Mouse (Mus musculus): ENCODE data around the gene Dpp3.
"Not testable (repeated sequence)": the region's sequence is repeated elsewhere in the genome, so short reads cannot be mapped to it uniquely, and the experiment has no call there.

The Dpp3 gene

DNA sequence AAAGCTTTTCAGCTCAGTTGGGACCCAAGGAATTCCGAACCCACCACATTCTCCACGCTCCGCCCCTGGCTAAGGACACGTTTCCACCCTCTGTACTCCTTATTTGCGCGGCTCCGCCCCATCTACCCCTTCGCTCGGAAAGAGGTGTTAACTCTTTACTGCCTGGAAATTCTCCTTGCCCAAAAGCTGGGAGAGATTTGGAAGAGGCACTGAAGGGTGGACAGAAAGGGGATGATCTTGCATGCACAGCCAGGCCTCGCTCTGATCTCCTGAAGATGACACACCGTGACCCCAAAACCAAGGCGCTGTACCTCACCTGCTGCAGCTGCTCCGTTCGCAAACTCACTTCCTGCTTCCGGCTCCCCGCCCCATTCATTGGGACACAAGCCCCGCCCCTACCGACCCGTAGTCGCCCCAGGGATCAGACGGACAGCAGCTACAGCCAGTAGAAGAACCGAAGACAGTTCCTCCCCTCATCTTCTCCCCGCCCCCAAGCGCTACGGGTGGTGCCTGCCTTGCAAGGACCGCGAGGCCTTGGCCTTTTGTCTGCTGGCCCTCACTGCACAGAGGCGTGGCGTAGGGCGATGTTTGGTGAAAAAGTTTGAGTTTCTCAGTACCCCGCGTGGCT, at the start of gene Dpp3:
TSS of gene Dpp3 (minus strand) at position 384 of the 628 bp plus-strand sequence.
- peak; percentile 95 for DNase-seq (ENCODE audit: low read depth)

DNA sequence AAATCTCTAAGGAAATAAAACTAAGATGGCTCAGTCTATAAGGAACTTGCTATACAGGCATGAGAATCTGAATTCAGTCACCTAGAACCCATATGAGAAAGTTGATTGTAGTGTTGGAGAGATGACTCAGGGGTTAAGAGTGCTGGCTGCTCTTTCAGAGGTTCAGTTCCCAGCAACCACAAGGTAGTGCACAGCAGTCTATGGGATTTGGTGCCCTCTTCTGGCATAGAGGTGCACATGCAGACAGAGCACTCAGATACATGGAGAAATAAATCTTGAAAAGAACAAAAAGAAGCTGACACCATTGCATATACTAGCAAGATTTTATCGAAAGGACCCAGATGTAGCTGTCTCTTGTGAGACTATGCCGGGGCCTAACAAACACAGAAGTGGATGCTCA, 40.1 kb upstream of the Dpp3 start:
- no peak for DNase-seq (ENCODE audit: low read depth)

DNA sequence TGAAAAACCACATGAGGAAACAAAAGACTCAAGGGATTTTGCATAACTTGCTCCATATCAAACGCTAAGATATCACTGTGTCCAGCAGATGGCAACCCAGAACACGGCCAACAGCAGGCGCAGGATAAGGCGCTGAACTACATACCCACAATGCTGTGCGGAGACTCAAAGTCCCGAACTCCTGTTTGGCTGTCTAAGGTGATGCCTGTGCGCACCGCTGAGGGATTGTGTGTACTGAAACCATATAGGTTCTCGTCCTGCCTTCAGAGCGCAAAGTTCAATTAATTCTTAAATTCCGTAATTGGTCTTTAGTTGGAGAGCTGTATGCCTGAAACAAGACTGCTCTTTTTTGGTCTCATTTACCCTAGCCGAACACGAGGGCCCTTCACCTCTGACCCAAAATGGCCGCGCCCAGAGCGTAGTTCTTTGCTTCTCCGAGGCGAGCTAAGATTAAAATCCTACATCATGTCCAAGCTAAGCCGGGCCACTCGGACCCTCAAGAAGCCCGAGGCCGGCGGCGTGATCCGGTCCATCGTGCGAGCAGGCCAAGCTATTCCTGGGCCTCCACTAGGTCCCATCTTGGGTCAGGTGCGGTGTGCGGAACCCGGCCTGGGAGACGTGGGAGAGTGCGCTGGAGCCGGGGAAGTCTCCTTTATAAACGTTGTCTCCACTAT, 34.0 kb upstream of the Dpp3 start, which contains the start of gene Mrpl11:
TSS of gene Mrpl11 (plus strand) at position 220 of the 674 bp plus-strand sequence.
- peak; percentile 87 for DNase-seq (ENCODE audit: low read depth)

DNA sequence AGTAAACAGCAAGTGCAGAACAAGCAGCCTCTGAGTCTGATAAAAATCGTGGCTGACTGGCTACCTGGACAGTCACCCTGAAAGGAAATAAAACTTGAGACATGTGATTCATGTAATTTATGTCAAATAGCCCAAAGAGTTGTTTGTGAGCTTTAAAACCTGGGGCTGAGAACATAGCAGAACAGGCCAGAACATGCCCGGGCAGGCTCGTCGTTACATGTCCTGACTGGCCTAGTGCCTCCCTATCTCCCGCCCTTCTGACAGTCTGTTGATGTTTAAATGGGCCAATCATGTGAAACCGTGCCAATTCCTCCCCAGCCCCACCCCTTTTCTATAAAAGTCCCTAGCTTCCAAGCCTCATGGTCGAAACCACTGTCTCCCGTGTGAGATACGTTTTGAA, 20.6 kb upstream of the Dpp3 start:
- not testable (repeated sequence) for DNase-seq (ENCODE audit: low read depth)

DNA sequence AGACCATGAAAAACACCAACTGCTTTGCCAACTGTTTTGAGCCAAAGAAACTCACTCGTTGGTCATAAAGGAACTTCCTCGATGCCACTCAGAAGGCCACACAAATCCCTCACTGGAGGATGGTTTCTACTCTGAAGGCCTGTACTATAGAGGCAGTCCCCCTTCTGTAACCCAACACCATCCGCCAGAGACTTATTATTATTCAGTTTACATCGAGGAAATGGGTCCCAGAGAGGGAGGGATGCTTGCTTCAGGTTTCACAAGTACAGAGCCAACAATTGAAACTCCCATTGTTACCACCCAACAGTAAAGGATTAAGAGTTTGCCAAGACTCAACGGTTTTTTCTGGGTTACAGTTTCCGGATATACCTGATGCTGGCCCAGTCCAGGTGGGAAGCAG, 17.5 kb upstream of the Dpp3 start:
- DNase-seq (ENCODE audit: low read depth), result no peak

DNA sequence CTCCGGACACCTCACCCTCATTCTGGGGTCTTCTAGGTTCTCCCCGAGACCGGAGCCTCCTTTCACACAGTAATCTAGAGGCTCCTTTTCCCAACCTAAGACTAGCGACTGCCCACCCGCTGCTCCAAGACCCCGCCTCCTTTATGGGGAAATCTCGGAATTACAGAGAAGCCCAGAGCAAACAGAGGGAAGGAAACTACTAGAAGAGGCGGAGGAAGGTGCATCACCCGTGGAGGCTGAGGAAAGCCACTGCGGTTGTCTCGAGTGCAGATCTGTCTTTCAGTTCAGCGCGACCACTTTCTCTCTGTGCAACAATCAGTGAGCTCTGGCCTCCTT, 15.1 kb upstream of the Dpp3 start:
- DNase-seq (ENCODE audit: low read depth), result no peak

DNA sequence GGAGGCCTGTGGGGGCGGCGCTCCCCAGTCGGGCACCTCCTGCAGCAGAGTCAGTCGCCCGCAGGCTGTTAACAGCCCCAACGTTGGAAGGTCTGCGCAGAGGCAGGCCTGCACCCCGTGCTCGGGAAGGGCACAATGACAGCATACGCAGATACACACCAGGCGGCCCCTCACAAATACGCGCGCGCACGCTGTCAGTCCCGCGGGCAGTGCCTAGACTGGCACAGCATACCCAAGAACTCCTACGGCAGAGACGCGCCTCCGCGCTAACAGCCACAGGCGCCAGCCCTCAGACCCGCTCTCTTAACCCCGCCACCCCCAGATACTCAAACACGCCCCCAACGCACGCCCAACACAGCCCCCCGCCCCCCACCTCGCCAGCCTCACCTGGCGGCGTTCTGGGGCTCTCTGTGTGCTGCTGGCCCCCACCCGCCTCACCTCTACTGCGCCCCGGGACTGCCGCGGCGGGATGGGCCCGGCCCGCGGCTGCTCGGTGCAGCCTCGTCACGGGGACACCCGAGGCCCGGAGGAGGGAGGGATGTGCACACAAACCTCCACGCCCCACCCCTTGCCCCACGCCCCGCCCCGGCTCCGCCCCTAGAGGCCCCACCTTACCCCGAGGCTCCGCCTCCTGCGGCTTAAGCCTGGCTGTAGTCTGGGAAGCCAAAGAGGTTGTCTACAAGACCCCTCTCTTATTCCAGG, 14.6 kb upstream of the Dpp3 start, which contains the start of gene Peli3:
TSS of gene Peli3 (minus strand) at position 577 of the 702 bp plus-strand sequence.
- DNase-seq (ENCODE audit: low read depth), result no peak

DNA sequence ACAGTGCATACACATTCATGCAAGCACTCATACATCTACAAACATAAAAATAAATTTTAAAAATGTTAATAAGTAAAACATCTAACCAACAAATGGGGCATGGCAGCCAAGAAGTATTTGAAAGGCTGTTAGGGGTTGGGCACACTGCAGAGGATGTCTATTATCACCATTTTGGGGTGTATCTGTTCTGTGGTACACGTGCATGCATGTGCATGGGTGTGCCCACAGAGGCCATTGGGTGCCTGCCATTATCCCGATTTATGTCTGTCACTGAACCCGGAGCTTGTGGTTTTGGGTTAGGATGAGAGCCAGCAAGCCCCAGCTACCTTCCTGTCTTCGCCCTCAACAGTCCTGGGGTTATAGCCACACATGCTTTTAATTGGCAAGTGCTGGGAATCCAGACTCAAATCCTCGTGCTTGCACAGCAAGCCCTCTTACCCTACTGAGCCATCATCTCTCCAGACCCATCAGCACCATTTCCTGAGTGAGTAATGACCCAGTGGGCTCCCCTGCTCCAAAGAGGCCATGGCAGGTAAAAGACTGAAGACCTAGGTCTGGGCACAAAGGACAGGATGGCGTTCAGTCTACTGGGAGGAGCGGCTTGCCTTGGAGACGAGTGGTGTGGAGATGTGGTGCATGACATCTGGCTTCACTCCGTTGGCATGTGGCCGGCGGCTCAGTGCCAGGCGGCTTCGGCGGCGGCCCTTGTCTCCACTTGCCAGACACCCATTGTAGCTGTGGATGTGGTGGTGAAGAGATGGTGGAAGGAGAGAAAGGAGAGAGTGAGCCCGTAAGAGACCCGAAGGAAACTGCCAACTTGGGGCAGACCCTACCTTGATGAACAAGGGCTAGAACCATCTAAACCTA, 9.6 kb upstream of the Dpp3 start:
- no peak for DNase-seq (ENCODE audit: low read depth)

DNA sequence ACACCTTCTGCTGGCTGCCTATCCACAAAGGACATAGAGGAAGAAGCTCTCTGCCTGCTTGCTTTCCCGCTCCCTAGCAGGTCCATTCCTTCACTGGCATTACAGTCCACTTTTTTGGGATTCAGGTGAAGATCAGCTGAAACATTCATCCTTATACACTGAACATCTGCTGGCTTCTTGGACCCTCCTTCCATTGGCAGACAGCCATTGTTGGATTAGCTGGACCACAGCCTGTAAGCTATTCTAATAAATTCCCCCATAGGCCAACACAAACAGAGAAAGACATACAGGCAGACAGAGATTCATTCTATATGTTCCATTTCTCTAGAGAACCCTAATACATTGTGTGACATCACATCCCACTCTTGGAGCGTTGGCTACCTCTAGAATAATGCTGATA, 8.8 kb upstream of the Dpp3 start:
- DNase-seq (ENCODE audit: low read depth), result no peak

DNA sequence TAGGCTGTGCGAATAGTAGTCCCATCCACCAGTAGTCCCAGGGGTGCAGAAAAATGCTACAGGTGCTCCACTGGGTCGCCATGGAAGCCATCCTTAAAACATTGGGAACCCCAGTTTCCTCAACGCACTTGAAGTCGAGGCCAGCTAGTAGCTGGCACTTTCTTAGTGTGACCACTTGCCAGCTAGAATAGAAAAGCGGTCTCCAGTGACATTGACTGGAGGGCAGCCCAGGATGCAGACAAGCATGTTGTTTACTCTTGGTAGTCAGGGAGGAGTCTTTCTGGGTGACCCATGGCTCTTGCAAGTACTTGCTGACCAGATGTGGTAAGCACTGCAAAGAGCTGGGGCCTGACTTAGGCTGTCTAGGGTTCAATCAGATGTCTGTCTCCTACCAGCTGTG, 694 bp upstream of the Dpp3 start:
- DNase-seq (ENCODE audit: low read depth), result no peak

DNA sequence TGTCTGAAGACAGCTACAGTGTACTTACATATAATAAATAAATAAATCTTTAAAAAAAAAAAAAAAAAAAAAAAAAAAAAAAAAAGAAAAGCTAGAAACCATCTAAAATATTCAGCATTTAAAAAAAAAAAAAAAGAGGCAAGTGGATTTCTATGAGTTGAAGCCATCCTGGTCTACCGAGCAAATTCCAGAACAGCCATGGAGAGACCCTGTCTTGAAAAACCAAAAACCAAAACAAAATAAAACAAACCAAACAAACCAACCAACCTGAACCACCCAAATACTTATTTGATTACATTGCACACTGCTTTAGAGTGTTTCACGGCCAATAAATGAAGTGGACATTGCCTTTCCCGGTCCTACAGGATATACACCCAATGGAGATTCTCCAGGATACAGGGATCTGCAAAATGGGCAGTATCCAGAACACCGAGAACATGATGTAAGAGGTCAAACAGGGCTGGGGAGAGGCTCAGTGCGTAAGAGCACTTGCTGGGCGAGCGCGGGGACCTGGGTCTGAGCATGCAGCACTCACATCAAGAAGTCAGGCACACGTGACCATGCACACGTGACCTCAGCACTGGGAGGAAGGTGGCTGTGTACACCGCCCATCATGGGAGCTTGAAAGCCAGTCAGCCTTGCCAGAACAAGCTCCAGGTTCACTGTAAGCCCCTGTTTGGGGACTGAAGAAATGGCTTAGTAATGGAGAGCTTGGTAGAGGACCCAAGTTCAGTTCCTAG, 2.8 kb downstream of the Dpp3 start:
- no peak for DNase-seq (ENCODE audit: low read depth)

DNA sequence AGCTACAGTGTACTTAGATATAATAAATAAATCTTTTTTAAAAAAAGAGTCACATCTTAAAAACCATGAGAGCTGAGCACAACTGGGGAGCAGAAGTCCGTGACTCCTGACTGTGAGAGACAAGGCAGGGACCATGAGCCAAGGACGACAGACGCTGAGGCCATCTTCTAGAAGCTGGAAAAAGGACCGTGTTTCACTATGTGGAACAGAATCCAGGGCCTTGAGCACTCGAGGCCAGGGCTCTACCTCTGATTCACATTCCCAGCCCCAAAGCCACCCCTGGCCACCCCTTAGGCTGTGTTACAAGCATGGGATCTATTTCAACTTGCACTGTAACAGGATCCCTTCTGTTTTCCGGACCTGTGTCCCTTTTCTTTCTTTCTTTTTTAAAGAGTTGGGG, 8.4 kb downstream of the Dpp3 start:
- DNase-seq (ENCODE audit: low read depth), result no peak

DNA sequence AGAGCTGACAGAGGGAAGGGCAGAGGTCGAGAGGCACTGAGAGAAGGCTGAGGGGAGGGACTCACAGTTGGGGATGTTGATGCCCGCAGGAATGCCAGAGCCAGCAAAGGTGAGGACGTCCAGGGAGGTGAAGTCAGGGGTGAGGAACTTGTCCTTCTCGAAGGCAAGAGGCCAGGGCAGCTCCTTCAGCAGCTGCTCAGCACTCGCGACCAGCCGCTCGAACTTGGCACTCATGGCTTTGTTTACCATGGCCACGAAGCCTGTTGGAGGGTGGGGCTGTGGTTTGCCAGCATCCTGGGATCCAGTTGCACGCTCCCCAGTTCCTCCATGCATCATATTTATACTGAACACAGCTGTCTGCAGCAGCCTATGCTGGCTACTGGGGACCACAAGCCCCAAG, 11.3 kb downstream of the Dpp3 start:
- no peak for DNase-seq (ENCODE audit: low read depth)

DNA sequence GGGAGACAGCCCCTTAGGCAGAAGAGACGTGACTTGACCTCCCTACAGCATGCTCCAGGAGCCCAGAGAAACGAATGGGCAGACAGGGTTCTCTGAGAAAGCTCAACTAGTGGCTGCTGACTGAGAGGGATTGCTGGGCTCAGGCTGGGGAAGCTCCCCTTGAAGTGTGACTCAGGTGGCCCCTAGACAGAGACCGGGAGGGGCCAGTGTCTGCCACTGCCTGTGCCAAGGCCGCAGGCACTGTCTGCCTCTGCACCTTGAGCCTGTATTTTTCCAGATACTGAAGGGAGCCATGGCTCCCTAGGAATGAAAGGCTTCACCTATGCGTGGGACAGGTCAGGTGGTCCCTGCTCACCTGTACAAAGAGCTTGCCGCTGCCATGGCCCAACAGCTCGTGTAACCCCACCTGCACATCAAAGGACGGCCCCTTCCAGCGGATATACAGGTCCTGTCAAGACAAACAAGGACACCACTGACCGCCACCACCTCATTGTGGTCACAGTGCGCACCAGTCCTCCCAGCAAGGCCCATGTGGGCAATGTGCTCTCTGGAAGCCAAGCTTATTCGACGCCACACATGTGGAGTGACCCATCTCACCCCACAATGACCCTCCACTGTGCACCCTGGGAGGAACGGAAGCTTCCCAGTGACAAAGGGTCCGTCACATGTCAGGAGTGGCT, 12.0 kb downstream of the Dpp3 start:
- DNase-seq (ENCODE audit: low read depth), result no peak

DNA sequence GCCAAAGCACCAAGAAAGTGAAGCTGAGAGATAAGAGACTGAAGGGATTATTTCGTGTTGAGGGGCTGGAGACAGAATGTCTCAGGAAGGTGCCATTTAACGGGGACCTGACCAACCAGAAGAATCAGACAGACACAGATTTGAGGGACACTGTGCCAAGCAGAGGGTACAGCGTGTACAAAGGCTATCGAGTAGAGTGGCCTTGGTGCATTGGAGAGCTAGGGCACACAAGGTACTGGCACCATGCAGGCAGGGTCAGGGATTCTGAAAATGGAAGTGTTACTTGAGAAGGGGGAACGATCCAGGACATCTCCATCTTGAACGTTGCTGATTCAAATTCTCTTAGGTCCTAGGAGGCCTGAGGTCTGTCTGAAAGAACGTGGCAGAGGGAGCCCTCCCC, 18.7 kb downstream of the Dpp3 start:
- no peak for DNase-seq (ENCODE audit: low read depth)

DNA sequence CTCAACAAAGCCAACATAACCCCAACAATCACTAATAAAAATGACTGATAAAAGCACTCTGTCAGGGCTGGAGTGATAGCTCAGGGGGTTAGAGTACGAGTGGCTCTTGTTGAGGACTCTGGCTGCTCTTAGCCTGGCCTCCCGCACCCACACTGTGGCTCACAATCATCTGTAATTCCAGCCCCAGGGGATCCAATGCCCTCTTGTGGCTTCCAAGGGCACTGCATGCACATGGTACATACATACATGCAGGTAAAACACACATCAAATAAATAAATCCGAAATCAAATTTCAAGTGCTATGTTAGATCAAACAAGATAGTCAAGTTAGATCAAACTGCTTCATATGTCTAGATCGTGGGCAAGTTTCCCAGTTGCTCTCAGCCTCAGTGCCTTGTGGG, 20.0 kb downstream of the Dpp3 start:
- no peak for DNase-seq (ENCODE audit: low read depth)

DNA sequence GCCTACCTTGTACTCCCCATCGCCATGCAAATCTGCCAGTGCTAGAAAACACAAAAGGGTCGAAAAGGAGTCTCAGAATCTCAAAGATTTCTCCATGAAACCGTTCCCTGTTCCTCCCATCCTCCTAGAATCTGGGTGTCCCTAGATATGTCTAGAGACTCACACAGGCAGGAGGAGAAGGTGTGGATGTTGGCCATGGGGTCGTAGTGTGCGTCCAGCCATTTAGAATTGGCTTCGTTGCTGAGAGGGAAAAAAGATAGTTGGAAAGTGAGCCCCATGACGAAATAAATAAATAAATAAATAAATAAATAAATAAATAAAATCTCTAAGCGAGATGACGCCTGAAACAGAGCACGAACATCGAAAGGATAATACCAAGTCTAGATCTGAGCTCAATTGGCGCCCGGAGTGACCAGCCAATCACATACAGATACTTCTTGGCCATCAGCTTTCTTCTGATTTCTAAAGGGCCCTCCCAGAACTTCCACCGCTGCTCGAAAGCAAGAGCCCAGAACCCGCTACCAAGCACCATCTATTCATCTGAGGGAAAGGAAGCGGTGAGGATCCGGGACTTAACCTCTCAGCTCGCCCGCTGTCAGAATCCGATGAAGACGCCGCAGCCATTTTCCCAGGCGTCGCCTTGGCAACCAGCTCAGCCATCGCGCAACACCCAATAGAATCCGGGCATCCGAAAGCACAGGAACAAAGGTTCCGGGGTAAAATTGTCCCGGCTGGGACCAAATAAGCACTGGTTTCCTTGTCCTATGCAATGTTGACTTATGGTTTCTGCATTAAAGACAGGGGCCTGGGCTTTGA, 21.9 kb downstream of the Dpp3 start, which contains the start of gene Bbs1:
TSS of gene Bbs1 (minus strand) at position 650 of the 816 bp plus-strand sequence.
- peak; percentile 36 for DNase-seq (ENCODE audit: low read depth)

DNA sequence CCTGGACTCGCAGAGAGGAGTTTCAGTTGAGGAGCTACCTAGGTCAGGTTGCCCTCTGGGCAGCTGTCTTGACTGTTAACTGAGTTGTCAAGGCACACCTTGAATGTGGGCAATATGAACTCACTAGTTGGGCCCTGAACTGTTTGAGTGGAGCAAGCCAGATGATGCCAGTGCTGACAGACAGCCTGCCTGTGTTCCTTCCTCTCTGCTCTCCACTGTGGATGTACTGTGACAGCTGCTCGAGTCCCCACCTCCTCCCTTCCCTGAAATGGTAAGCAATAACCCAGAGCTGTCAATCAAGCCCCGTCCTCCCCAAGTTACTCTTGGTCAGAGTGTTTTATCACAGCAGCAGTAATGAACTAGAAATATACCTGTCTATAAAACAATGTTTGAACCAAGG, 28.2 kb downstream of the Dpp3 start:
- DNase-seq (ENCODE audit: low read depth), result no peak

DNA sequence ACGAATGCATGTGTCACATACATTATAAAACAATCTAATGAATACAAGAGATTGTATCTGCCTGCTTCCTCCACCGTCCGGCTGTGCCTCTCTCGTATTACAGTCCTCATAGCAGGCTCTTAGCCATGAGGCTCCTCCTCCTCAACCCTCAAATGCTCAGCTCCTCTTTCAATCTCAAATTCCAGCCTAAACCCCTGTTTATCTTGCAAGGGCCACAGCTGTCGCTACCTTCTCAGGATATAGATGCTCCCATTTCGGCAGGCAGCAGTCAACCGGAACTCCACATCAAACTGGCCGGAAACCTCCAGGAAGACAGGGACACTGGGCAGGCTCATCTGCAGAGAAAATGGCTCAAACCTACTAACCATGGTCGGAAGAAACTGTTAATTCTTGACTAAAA, 29.1 kb downstream of the Dpp3 start:
- no peak for DNase-seq (ENCODE audit: low read depth)
